Mouse (Mus musculus) adrenal gland, postnatal 36 days (tissue): ENCODE results near the gene Ddx17. TPM values are rescaled to one million over a fixed set of nuclear protein-coding genes. Genes with fewer than 3 reads are reported as not detected.

ENCODE experiments used
- DNase-seq, 2 experiments: peaks; one replicate each; pipeline ENCODE4 v3.0.0; 2021; ENCODE audit warnings: mixed read lengths in 1 of 2
- total RNA-seq, 2 experiments: library from RNA; stranded (reverse); gene quantifications; 2 replicates each; pipeline ENCODE4 v1.2.3; 2021

Ddx17 gene
- total RNA-seq, 2 experiments from 2014 or later, result 228 to 300 TPM

DNA sequence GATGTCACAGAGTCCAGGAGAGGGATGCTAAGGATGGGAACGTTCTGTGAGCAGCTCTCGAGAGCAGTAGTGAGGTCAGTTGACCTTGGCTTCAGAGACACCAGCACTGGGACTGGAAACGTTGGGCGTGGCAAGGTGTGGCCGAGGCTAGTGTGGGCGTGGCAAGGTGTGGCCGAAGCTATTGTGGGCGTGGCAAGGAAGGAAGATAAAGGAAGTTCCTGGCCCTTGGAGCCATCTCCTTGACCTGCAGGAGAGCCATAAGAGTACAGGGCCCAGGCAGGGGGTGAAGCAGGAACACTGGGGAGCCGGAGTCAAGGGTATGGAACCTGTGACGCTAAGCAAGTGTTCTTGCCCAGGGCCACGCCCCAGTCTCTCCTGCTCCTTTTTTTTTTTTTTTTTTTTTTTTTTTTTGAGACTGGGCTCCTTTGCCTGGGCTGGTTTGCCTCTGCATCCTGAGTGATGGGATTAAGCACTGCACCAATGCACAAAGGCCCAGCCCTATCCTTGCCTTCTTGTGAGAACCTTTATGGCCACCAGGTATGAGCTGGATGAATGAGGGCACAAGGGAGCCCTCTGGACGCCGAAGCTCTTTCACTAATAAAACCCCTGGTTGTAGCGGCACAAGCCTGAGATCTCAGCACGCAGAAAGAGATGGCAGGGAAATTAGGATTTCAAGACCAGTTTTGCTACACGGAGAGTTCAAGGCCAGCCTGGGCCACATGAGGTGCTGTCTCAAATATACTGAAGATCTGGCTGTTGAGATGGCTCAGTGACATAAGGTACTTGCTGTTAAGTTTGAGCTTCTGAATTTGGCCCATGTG lies 26.9 kb downstream of the Ddx17 start:
- DNase-seq, result no peak

DNA sequence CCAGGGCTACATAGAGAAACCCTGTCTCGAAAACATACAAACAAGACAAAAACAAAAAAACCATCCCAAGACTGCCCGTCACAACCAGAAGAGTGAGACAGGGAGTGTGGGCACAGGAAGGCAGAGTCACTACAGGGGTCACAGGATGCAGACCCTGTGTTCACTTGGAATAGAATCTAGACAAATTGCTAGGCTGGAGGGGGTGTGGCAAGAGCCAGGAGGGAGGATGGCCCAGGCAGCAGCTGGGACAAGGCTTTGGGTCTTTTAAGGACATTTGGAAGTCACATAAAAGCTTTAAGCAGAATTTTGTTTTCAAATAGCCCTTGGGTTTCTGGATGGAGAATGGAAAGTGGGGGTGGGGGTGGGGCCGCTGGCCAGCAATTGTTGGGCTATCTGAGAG lies 28.0 kb downstream of the Ddx17 start:
- DNase-seq, result no peak

DNA sequence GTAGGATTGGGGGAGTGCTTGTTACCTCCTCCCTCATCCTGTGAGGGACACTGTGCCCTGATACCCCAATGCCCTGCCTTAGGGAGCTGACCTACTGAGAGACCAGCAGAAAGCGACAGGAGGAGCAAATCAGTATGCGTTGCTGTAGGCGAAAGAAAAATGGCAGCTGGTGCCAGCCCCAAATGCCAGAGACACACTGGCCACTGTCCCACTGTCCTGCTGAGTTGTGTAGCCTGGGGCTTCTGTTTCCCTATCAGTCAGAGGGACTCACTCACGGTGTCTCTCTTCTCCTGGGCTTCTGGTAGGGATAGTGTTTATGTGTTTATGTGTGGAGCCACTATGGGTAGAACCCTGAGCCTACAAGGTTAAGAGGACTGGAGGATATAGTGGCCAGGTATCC lies 28.8 kb downstream of the Ddx17 start:
- DNase-seq, result no peak

DNA sequence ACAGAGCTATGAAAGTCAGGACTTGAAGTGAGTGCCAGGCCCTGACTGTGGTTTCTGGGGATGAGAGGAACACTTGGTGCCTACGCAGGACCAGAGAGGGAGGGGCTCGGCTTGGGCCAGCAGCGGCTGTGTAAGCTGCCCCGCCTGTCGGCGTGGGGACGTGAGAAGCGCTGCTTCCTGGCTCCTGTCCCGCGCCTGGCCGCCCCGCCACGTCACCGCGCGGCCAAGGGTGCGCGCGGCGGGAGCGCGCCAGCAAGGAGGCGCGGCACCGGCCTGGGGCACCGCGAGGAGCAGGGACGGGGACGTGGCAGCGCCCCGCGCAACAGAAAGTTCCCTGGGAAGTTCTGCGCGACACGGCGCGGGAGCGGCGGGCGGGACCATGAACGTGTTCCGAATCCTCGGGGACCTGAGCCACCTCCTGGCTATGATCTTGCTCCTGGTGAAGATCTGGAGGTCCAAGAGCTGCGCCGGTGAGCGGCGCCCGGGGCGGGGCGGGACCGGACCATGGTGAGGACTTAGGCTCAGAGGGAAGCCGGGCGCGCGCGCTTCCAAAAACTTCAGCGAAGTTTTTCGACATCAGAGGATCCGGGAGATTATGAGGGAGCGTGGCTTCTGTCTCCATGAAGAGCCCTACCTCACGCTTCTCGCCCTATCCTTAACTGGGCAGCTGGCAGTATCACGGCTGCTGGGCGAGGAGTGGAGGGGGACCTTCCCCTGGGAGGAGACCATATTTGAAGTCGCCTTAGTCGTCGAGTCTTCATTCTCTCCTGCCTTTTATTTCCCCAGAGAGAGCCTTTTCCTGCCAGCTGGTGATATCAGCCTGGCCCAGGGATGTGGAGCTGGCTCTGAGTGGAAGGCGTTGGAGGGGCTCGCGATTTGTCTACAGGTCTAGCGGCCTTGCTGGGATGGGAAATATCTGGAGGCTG lies 30.1 kb downstream of the Ddx17 start, which contains the start of gene Kdelr3:
Gene Kdelr3 (plus strand): TSS at position 241 of the 926 bp plus-strand sequence.
- peak; percentile 85 to 88 for DNase-seq

DNA sequence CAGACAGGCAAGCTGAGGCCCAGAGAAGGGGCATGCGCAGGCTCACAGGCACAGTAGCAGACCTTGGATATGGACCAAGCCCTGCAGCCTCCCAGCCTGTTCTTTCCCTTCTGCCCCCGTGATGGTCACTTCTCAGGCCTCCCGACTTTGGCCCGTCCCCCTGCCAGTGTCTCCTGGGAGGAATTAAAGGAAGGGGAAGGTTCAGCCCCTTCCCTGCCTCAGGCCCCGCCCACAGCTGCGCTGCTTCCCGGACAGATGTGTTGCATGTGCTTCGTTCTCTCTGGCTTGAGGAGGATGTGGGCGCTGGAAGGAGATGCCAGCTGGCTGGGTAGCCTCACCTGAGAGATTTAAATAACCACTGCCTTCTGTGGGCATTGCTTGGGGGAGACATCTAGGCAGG lies 32.6 kb downstream of the Ddx17 start:
- no peak for DNase-seq

DNA sequence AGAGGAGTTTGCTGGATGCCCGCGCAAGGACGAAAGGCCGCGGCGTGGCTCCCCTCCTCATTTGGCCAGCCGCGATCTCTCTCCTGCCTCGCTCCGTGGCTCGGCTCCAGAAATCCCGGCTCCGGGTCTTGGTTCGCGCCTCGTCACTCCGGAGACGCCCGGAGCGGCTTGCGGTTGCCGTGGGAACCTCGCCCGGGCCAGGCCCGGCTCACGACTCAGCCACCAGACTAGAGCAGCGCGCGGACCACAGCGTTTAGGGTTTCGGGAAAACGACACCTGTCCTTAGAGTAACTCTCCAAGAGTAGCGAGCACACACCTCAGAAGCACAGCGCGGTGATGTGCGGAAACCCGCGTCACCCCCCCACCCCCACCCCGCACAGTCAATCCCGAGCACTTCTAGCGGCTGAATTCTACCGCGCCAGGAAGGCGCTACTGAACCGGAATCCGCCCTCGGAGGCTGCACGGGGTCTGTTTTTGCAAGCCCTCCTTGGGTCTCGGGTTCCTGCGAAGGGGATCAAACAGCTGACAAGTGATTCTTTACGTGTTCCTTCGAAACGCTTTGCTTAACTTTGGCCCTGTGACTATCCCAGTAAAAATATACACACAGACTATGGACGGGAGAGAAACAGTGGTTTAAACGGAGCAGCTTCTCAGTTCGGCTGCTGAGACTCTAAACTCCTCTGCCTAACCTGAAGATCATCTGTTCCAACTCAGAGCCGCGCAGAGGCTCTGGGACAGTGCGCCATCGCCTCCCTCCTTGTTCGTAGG lies 34.8 kb downstream of the Ddx17 start:
- peak; percentile 91 to 93 for DNase-seq

DNA sequence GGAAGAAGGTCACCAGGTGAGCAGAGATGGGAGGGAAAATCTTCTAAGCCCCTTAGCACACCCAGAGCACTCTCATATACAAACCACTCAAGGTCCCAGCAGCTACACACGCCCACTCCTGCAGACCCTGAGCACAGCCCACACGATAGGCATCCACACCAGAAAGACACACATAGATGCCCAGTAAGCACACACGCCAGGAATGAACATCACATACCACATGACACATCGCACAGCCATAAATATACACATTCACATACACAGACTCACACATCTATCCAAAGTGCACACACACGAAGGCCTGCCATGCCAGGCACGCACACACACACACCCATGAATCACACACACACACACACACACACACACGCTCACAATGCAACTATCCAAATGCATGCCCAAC lies 36.1 kb downstream of the Ddx17 start:
- no peak for DNase-seq

DNA sequence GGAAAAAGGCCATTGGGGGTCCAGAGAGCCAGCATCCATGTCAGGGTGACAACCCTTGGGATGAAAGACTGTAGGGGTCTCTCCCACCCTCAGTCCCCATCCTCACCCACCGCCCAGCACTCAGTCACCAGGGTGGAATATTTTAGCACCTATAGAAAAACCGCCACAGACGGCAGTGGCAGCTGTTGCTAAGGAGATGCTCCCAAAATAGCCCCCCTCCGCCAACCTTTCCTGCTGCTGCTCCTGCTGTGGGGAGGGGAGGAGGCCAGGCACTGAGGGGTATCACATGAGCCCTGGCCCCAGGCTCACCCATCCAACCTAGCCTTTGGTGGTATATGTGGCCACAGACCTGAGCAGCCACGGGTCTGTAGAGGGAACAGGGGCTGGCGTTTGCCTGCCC lies 36.5 kb downstream of the Ddx17 start:
- DNase-seq, result no peak

DNA sequence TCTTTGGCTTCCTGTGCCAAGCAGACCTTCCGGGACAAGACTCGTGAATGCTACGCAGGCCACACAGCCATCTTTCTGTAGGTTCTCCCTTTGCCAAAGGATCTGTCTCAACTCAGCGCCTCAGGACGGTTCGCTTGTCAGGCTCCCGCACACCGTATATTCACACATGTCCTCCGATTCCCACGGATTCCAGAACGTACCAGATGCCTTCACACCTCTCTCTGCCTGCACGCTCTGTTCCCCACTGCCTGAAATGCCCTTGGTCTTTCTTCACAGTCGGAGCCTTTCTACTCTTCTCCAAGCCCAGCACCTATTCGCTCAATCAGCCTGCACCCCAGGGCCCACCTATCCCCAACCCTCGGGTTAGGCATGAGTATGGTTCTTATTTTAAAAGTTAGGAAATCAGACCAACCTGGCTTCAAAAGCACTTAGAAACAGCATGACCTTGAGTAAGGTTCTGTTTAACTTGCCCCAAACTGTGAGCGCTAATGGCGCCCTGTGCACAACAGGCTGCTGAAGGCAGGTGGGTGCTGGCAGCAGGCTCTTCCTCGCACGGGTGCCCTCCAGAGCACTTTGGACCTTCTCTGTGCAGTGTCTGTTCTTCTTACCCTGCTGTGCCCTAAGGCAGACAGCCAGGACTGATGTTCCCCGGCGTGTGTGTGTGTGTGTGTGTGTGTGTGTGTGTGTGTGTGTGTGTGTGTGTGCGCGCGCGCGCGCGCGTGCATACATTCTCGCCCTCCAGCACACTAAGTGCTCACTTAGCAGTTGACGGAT lies 39.3 kb downstream of the Ddx17 start:
- no peak for DNase-seq

DNA sequence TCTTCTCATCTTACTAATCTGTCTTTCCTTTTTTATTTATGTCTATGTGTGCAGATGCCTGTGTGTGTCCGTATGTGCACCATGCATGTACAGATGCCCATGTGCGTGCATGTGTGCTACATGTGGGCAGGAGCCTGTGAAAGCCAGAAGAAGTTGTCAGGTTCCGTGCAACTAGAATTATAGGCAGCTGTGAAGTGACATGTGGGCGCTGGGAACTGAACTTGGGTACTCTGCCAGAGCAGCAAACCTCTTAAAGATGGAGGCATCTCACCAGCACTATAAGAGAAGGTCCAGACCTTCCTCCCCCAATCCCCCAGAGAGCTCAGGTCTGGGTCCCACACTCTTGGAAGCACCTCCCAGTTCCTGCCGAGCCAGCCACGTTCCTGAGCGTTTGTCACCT lies 40.1 kb downstream of the Ddx17 start:
- DNase-seq, result no peak

DNA sequence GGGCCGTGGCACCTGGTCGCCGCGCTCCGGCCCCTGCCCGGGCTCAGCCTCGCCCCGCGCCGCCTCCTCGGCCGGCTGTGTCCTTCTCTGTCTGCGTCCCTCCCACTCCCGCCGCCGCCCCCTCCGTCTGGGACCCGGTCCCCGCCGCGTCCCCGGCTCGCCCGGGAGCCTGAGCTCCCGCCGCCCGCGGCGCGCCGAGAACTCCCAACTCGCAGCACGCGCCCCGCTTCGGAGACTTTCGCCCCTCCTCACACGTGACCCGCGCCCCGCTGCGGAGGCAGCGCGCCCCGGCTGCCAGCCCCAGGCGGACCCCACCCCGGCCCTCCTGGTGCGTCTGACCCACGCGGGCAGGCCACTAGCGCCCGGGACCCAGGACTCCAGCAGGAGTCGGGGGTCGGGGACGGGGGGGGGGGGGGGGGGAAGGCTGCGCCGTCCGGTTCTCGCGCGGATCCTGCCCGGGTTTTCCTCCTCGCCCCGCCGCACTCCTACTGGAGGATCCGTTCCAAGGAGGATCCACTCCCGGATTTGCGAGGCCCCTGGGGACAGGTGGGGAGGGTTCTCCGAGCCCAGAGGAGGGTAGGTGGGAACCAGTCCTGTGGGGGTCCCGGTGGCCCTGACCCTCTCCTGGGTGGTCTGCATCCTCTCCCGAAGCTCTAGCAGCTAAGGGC lies 40.8 kb downstream of the Ddx17 start:
- DNase-seq, result peak; percentile 62 to 83

DNA sequence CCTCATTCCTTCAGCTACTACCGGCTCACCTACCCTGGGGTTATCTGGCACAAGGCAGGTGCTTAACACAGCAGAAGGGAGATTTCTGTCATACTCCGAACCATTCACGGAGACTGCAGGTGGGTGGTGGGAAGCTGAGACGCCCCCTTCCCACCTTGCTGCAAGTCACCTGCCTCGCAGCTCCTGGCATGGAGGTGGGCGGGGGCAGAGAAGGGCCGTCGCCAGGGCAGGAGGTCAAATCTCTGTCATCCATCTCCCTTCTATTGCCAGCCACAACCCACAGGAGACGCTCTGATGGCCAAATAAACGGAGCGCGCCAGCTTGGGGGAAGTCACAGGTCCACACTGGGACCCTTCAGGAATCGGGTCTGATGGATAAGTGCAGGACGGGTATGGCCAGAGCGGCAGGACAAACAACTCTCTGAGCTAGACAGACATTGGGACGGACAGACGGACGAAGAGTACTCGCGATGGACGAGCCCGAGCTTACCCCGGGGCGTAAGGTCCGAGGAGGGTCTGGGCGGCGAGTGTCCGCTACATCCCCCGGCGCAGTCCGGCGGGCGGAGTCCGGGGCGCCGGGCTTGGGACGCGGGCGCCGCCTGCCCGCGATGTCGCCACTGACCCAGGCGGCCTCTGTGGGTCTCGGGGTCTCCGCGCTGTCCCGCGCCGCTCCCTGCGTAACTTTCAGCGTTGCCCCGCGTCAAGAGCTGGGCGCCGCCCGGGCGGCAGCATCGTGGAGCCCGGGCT lies 41.7 kb downstream of the Ddx17 start, which contains the start of gene Kcnj4:
Gene Kcnj4 (minus strand): TSS at position 535 of the 746 bp plus-strand sequence.
- DNase-seq, result no peak

DNA sequence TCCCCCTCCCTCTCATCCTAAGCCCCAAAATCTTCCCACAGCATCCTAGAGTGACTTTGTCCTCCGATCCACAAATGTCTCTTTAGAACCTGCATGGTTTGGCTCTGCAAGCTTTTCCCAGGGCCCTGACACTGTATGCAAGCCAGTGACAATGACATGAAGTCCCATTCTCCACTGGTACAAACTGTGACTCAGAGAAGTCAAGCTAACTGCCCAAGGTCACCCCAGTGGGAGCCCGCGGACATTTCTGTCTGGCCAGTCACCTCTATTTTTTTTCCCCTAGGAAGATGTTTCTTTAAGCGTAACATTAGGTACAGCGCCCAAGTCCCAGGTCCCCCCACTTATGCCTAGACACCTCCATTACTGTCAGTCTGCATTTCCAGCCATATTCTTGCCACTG lies 43.1 kb downstream of the Ddx17 start:
- DNase-seq, result peak; percentile 74 to 76

DNA sequence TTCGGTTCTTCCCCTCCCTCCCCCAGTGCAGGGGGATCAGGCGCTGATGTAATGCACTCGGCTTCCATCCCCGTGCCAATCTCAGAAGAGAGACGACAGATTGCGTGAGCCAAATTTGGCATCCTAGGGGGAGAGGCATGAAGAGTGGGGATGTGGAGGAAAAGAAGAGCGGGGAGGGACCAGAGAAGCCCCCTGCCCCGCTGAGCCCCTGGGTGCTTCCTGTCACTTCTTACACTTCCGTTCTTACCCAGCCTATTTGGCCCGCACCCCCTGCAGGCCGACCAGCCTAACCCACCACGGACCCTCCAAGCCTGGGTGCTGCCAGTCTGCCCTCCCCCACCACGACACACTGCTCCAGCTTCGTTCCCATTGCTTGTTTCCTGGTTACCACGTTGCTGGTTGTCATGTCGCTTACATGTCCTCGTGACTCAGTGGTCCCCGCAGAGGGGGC lies 43.6 kb downstream of the Ddx17 start:
- no peak for DNase-seq

DNA sequence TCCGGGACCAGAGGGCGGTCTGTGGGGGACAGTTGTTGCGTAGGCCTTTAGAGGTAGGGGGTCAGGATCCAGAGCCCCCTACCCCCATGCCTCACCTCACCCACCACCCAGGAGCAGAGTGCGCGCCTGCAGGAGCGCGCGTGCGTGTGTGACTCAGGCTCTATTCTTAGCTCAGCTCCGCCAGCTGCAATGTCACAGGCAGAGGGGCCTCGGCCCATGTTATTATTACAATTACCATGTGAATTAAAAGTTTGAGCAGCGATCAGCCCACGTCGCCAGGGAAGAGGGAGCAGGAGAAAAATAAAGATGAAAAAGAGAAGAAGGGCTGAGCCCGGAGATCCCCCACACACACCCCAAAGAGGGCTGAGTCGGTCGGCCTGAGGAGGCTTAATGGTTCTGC lies 46.4 kb downstream of the Ddx17 start:
- no peak for DNase-seq

DNA sequence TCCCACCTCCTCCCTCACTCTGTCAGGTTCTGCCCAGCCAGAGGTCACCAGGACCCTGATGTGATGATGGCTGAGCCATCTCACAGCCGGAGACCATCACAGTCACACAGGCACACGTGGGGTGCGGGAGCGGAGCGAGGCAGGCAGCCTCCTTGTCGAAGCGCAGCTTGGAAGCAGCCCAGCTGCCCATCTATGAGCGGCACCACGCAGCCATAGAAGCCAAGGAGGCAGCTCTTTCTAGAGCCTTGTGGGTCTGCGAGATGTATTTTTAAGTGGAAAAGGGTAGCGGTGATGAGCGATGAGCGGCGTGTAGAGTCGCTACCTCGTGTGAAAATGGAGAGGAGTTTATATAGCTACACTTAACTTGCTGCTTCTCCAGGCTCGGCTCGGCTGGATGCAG lies 53.0 kb downstream of the Ddx17 start:
- no peak for DNase-seq

DNA sequence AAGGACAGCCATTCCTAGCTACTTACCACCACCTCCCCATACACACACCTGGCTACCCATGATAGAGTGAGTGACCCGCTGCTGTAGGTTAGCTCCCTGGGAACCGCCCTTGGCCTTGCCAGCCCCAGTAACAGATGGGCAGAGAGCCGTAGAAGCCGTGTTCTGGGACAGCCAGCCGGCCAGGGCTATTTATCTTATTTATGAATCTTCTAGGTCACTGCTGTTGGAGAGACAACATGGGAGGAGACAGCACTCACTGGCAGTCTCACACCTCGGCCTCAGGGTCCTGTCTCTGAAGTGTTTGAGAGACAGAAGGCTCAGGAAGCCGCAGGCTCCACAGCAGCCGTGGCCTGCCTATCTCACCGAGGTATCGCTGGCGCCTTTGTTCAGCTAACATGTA lies 57.1 kb downstream of the Ddx17 start:
- peak; percentile 55 to 58 for DNase-seq

DNA sequence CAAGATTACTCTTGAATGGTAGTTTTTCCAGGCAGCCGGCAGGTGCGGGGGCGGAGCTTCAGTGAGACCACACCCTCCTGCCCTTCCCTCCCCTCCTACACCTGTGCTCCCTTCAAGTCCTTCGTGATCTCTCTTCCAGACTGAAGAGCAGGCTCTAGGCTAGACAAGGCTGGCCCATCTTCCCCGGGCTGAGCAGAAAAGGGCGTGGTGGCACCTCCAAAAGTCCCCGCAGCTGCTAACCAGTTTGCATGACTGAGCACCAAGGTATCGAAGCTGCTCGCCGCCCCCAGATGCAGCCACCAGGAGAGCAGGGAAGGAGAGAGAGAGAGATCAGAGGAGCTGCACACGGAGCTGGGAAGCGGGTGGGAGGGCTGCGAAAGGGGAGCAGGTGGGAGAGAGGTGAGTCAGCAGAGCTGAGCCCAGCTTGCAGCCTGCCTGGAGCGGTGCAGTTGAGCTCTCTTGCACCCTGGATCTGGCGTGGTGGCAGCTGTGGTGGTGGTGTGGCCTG lies 65.3 kb downstream of the Ddx17 start:
- DNase-seq, result no peak
